Comparison of ENCODE assay signal across 22 mouse cellular contexts in genomic region chr9:30577243-30577642, GRCm38 (mm10).
DNase-seq lines count a peak whose midpoint lies in the region; ATAC-seq and TF ChIP-seq lines count a peak whose summit lies in the region.
"Had no signal": no experiment of that assay in that cellular context is flagged by ENCODE, and none has a peak within 500 bp of the region (broad histone marks: within the 10 kb centered on the region; RNA-seq: fewer than 3 reads in every experiment).

No protein-coding gene starts in this region.

- H3K4me1 ChIP-seq in heart, embryonic 13.5 days = peaks cover 28% of the 10 kb centered on the region
- H3K4me1 ChIP-seq in heart, embryonic 10.5 days = peaks cover 18% of the 10 kb centered on the region; the same call in 1 of the 2 replicates
- no peaks in the 10 kb centered on the region for H3K4me1 ChIP-seq in neural tube, embryonic 15.5 days
- H3K4me1 ChIP-seq: embryonic facial prominence, embryonic 12.5 days; hindbrain, embryonic 12.5 days; hindbrain, embryonic 15.5 days had no signal

- no peak for DNase-seq in gastrocnemius, adult 2 months
- DNase-seq in gastrocnemius, postnatal 4 days (ENCODE audit: low spot score in 2 of 2) = no peak
- DNase-seq in heart, embryonic 10.5 days (ENCODE audit: low spot score) = no peak
- DNase-seq in neural tube, embryonic 10.5 days (ENCODE audit: extremely low spot score, low spot score) = peak; percentile 11
- DNase-seq: adrenal gland, postnatal 10 days; adrenal gland, postnatal 36 days; B cell, adult 2 months; cerebellum, adult 18-20 months; cerebellum, adult 9-10 months; cerebellum, postnatal 14 days; forebrain, postnatal 0 days; gastrocnemius, postnatal 25 days; heart, postnatal 14 days; kidney, adult 2 months had no signal

- H3K9me3 ChIP-seq in heart, embryonic 13.5 days = no peaks in the 10 kb centered on the region
- H3K9me3 ChIP-seq in heart, embryonic 10.5 days = no peaks in the 10 kb centered on the region
- H3K9me3 ChIP-seq in neural tube, embryonic 15.5 days (replicated peaks) = no peaks in the 10 kb centered on the region
- H3K9me3 ChIP-seq: embryonic facial prominence, embryonic 12.5 days; embryonic facial prominence, embryonic 15.5 days; hindbrain, embryonic 12.5 days; hindbrain, embryonic 15.5 days had no signal

- H3K9ac ChIP-seq in heart, embryonic 13.5 days = no peak overlapping the region
- no peak overlapping the region for H3K9ac ChIP-seq in neural tube, embryonic 15.5 days (replicated peaks)
- H3K9ac ChIP-seq: embryonic facial prominence, embryonic 12.5 days; embryonic facial prominence, embryonic 15.5 days; forebrain, postnatal 0 days; hindbrain, embryonic 12.5 days; hindbrain, embryonic 15.5 days had no signal

- no peak for TF ChIP-seq CTCF in gastrocnemius, adult 2 months (IDR thresholded peaks at IDR 0.05)

- no peaks in the 10 kb centered on the region for H3K36me3 ChIP-seq in heart, embryonic 13.5 days
- no peaks in the 10 kb centered on the region for H3K36me3 ChIP-seq in heart, embryonic 10.5 days
- no peaks in the 10 kb centered on the region for H3K36me3 ChIP-seq in neural tube, embryonic 15.5 days
- H3K36me3 ChIP-seq: embryonic facial prominence, embryonic 12.5 days; embryonic facial prominence, embryonic 15.5 days; hindbrain, embryonic 12.5 days; hindbrain, embryonic 15.5 days had no signal

- 57% methylated on average over 4 of the region's 4 CpGs for WGBS in heart, embryonic 13.5 days
- WGBS in heart, embryonic 10.5 days = 70% methylated on average over 4 of the region's 4 CpGs
- WGBS in neural tube, embryonic 15.5 days = 69% methylated on average over 4 of the region's 4 CpGs

- no peak overlapping the region for H3K4me2 ChIP-seq in heart, embryonic 13.5 days
- no peak overlapping the region for H3K4me2 ChIP-seq in neural tube, embryonic 15.5 days
- H3K4me2 ChIP-seq: embryonic facial prominence, embryonic 12.5 days; embryonic facial prominence, embryonic 15.5 days; hindbrain, embryonic 12.5 days; hindbrain, embryonic 15.5 days had no signal

- peak overlapping the region; percentile 63 for H3K27ac ChIP-seq in gastrocnemius, adult 2 months
- 0 out of 2 replicates have a peak overlapping the region, but pooled peaks have one; percentile 20 for H3K27ac ChIP-seq in heart, embryonic 13.5 days (replicated peaks)
- no peak overlapping the region for H3K27ac ChIP-seq in heart, embryonic 10.5 days
- no peak overlapping the region for H3K27ac ChIP-seq in neural tube, embryonic 15.5 days (replicated peaks)
- H3K27ac ChIP-seq: embryonic facial prominence, embryonic 12.5 days; embryonic facial prominence, embryonic 15.5 days; hindbrain, embryonic 12.5 days; hindbrain, embryonic 15.5 days had no signal

- intact Hi-C loops in gastrocnemius, adult 2 months (cut with DNase I) = no loop called here

- ATAC-seq in heart, embryonic 13.5 days (ENCODE audit: extremely low read depth, insufficient number of reproducible peaks, low FRiP score, low TSS enrichment) = no peak
- ATAC-seq in neural tube, embryonic 15.5 days (ENCODE audit: low FRiP score) = no peak
- ATAC-seq: forebrain, embryonic 14.5 days; forebrain, postnatal 0 days; intestine, postnatal 0 days had no signal

- no peak overlapping the region for H3K4me3 ChIP-seq in gastrocnemius, adult 2 months
- H3K4me3 ChIP-seq in heart, embryonic 13.5 days = no peak overlapping the region
- H3K4me3 ChIP-seq in heart, embryonic 10.5 days = no peak overlapping the region
- H3K4me3 ChIP-seq in neural tube, embryonic 15.5 days (replicated peaks) = no peak overlapping the region
- H3K4me3 ChIP-seq: embryonic facial prominence, embryonic 12.5 days; embryonic facial prominence, embryonic 15.5 days; hindbrain, embryonic 12.5 days; hindbrain, embryonic 15.5 days had no signal

- no peaks in the 10 kb centered on the region for H3K27me3 ChIP-seq in heart, embryonic 13.5 days (replicated peaks)
- H3K27me3 ChIP-seq in heart, embryonic 10.5 days (ENCODE audit: insufficient read depth, poor library complexity, severe bottlenecking) = no peaks in the 10 kb centered on the region
- H3K27me3 ChIP-seq in neural tube, embryonic 15.5 days (replicated peaks) = no peaks in the 10 kb centered on the region
- H3K27me3 ChIP-seq: embryonic facial prominence, embryonic 12.5 days; embryonic facial prominence, embryonic 15.5 days; hindbrain, embryonic 12.5 days; hindbrain, embryonic 15.5 days had no signal

Comparison
In these comparisons a context has a peak if more than half of its experiments do, and no peak if none do; other contexts are left out.
1. H3K27ac ChIP-seq: peak in gastrocnemius, adult 2 months (single experiment) and heart, embryonic 13.5 days (single experiment); none in heart, embryonic 10.5 days (single experiment) and neural tube, embryonic 15.5 days (single experiment).